Mouse (Mus musculus) embryonic fibroblast, embryonic 13.5 days (primary cell): ENCODE data around the gene Dst.

ENCODE experiments used
- CTCF ChIP-seq: IDR thresholded peaks from 2 replicates; pipeline ENCODE4 v1.5.1; 2011; ENCODE audit warnings: mild to moderate bottlenecking, control low read depth, low read length, moderate library complexity, borderline replicate concordance; ENCODE audit not compliant: insufficient read depth
- POLR2A ChIP-seq: IDR thresholded peaks from 2 replicates; pipeline ENCODE4 v1.6.1; 2011; ENCODE audit warnings: low read depth, mild to moderate bottlenecking, control low read depth, low read length, moderate library complexity

DNA sequence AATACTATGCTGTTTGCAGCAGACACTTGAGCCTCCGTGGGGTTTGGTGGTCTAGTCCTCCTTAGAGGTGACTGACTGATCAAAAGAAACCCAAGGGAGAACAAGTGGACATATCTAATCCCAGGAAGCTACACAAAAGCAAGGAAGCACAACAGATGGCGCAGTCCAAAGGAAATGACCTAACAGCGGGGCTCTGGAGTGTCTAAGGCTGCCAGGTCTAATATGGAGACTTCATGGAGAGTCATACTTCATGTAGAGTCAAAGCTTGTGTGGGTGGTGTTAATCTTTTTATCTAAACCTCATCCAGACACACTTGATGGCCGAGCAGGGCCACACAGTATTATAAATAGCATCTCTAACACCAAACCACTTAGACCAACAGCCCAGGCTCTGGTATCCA lies 11.4 kb upstream of the Dst start:
- TF ChIP-seq CTCF (no peak), POLR2A (no peak)
